Mouse (Mus musculus): ENCODE measurements around the gene Neurl3.

The Neurl3 gene

GRCm38 (mm10) chr1:36274455-36274854, at the start of gene Neurl3:
Gene Neurl3, minus strand, starts transcription at chr1:36274679.
- DNase-seq, result no peak

GRCm38 (mm10) chr1:36323746-36324448, 49.4 kb upstream of the Neurl3 start:
- DNase-seq, result no peak

- DNase-seq, result no peak
These were observed 48.6 kb upstream of the Neurl3 start for GRCm38 (mm10) chr1:36323076-36323475.

- DNase-seq, result no peak
These were observed 47.5 kb upstream of the Neurl3 start for GRCm38 (mm10) chr1:36321829-36322573.

GRCm38 (mm10) chr1:36321164-36321563, 46.7 kb upstream of the Neurl3 start:
- DNase-seq, result no peak

GRCm38 (mm10) chr1:36315776-36316100, 41.3 kb upstream of the Neurl3 start:
- no peak for DNase-seq

GRCm38 (mm10) chr1:36314959-36315775, 40.7 kb upstream of the Neurl3 start:
- no peak for DNase-seq

- DNase-seq, result peak in 1 of 2 experiments; percentile 35
These were observed 35.0 kb upstream of the Neurl3 start for GRCm38 (mm10) chr1:36309498-36309901.

GRCm38 (mm10) chr1:36308966-36309475, 34.5 kb upstream of the Neurl3 start:
- DNase-seq, result no peak

- DNase-seq, result peak in 1 of 2 experiments; percentile 42
These were observed 34.0 kb upstream of the Neurl3 start for GRCm38 (mm10) chr1:36308451-36308901.

GRCm38 (mm10) chr1:36307495-36308280, 33.2 kb upstream of the Neurl3 start, which contains the start of gene Arid5a:
Gene Arid5a, plus strand, starts transcription at chr1:36307733.
- DNase-seq, result peak; percentile 89 to 93

GRCm38 (mm10) chr1:36307121-36307494, 32.6 kb upstream of the Neurl3 start:
- DNase-seq, result no peak

- no peak for DNase-seq
These were observed 31.6 kb upstream of the Neurl3 start for GRCm38 (mm10) chr1:36306120-36306519.

GRCm38 (mm10) chr1:36304764-36305163, 30.3 kb upstream of the Neurl3 start:
- no peak for DNase-seq

- peak in 1 of 2 experiments; percentile 30 for DNase-seq
These were observed 29.2 kb upstream of the Neurl3 start for GRCm38 (mm10) chr1:36303381-36304320.

- DNase-seq, result no peak
These were observed 28.5 kb upstream of the Neurl3 start for GRCm38 (mm10) chr1:36302957-36303356.

- DNase-seq, result no peak
These were observed 27.8 kb upstream of the Neurl3 start for GRCm38 (mm10) chr1:36302273-36302672.

GRCm38 (mm10) chr1:36300486-36300885, 26.0 kb upstream of the Neurl3 start:
- no peak for DNase-seq

GRCm38 (mm10) chr1:36299676-36300075, 25.2 kb upstream of the Neurl3 start:
- no peak for DNase-seq

- DNase-seq, result no peak
These were observed 24.6 kb upstream of the Neurl3 start for GRCm38 (mm10) chr1:36299126-36299525.

- no peak for DNase-seq
These were observed 23.6 kb upstream of the Neurl3 start for GRCm38 (mm10) chr1:36298107-36298506.

Measured in thymus, adult 18-20 months (tissue).